Mouse (Mus musculus) embryo, embryonic 10 days (tissue): Measurements from ENCODE around the gene Col6a1.

ENCODE experiments used
- DNase-seq: peaks from one replicate; pipeline ENCODE4 v3.0.0-alpha.2; 2015; ENCODE audit warnings: low spot score

The Col6a1 gene

GRCm38 (mm10) chr10:76680758-76681650 is 45.0 kb downstream of the Col6a1 start:
- no peak for DNase-seq

- no peak for DNase-seq
Measured at GRCm38 (mm10) chr10:76678122-76678521, 47.8 kb downstream of the Col6a1 start.

GRCm38 (mm10) chr10:76675268-76675667 is 50.7 kb downstream of the Col6a1 start:
- DNase-seq: no peak

- no peak for DNase-seq
Measured at GRCm38 (mm10) chr10:76674581-76674980, 51.4 kb downstream of the Col6a1 start.

- DNase-seq: no peak
Measured at GRCm38 (mm10) chr10:76671939-76672338, 54.0 kb downstream of the Col6a1 start.

GRCm38 (mm10) chr10:76668947-76669284 is 57.1 kb downstream of the Col6a1 start:
- no peak for DNase-seq

GRCm38 (mm10) chr10:76668261-76668946 is 57.6 kb downstream of the Col6a1 start:
- no peak for DNase-seq

- no peak for DNase-seq
Measured at GRCm38 (mm10) chr10:76667197-76667805, 58.7 kb downstream of the Col6a1 start.

GRCm38 (mm10) chr10:76665551-76665950 is 60.4 kb downstream of the Col6a1 start:
- DNase-seq: no peak

- DNase-seq: no peak
Measured at GRCm38 (mm10) chr10:76664156-76665115, 61.5 kb downstream of the Col6a1 start.
